Mouse (Mus musculus) liver, embryonic 16.5 days (tissue): ENCODE data around the gene Efcab2. TPM values are rescaled to one million over a fixed set of nuclear protein-coding genes. Genes with fewer than 3 reads are reported as not detected.
A peak's percentile ranks its signal among the peaks of the same experiment; 100 is the strongest.

Experiments
- ATAC-seq: fragments of 200-750 bp; cut with Nextera tagmentation; 2 replicates; pipeline ENCODE4 v1.8.0; 2017; ENCODE audit warnings: low read depth, mild to moderate bottlenecking, moderate number of reproducible peaks, moderate library complexity
- H3K27ac ChIP-seq: fragments of 300-500 bp; sonication (generic); 2 replicates; pipeline ENCODE4 v1.5.1; 2014; ENCODE audit warnings: mild to moderate bottlenecking, low read length
- H3K27me3 ChIP-seq: fragments of 300-500 bp; sonication (generic); 2 replicates; pipeline ENCODE4 v1.6.1; 2014; ENCODE audit warnings: low read depth, low read length, mixed read lengths; ENCODE audit not compliant: control insufficient read depth, insufficient read depth
- H3K36me3 ChIP-seq: fragments of 300-500 bp; sonication (generic); 2 replicates; pipeline ENCODE4 v1.6.1; 2014; ENCODE audit warnings: mild to moderate bottlenecking; ENCODE audit not compliant: control insufficient read depth, insufficient read depth
- H3K4me1 ChIP-seq: fragments of 300-500 bp; sonication (generic); 2 replicates; pipeline ENCODE4 v1.6.1; 2014; ENCODE audit warnings: low read depth, low read length, mixed read lengths; ENCODE audit not compliant: control insufficient read depth
- H3K4me2 ChIP-seq: fragments of 300-500 bp; sonication (generic); 2 replicates; pipeline ENCODE4 v1.6.1; 2014; ENCODE audit warnings: low read depth, low read length, mixed read lengths
- H3K4me3 ChIP-seq: fragments of 300-500 bp; sonication (generic); 2 replicates; pipeline ENCODE4 v1.5.1; 2014; ENCODE audit warnings: low read depth, mild to moderate bottlenecking, low read length
- H3K9ac ChIP-seq: fragments of 300-500 bp; sonication (generic); 2 replicates; pipeline ENCODE4 v1.6.1; 2014; ENCODE audit warnings: low read depth, low read length
- H3K9me3 ChIP-seq: fragments of 300-500 bp; sonication (generic); replicated peaks from 2 replicates; pipeline ENCODE4 v1.6.1; 2016; ENCODE audit warnings: low read length; ENCODE audit not compliant: control insufficient read depth
- WGBS: fragments of 180-500 bp; shearing (Covaris S2); extraction: QIAGEN DNeasy Blood & Tissue Kit; methylation state at CpG from one replicate; pipeline ENCODE4 v1.1.7; 2014; ENCODE audit not compliant: insufficient replicate concordance; 5-methylcytosine and 5-hydroxymethylcytosine counted together
- polyA plus RNA-seq: library from polyadenylated mRNA; unstranded; fragments of >200 nt; fragmentation: Nextera tagmentation; extraction: Ambion mirVana; gene quantifications from 2 replicates; pipeline ENCODE4 v1.2.1, GENCODE M21; 2015

Gene Efcab2
- polyA plus RNA-seq, 1 experiment from 2014 or later: 1.9 TPM

DNA sequence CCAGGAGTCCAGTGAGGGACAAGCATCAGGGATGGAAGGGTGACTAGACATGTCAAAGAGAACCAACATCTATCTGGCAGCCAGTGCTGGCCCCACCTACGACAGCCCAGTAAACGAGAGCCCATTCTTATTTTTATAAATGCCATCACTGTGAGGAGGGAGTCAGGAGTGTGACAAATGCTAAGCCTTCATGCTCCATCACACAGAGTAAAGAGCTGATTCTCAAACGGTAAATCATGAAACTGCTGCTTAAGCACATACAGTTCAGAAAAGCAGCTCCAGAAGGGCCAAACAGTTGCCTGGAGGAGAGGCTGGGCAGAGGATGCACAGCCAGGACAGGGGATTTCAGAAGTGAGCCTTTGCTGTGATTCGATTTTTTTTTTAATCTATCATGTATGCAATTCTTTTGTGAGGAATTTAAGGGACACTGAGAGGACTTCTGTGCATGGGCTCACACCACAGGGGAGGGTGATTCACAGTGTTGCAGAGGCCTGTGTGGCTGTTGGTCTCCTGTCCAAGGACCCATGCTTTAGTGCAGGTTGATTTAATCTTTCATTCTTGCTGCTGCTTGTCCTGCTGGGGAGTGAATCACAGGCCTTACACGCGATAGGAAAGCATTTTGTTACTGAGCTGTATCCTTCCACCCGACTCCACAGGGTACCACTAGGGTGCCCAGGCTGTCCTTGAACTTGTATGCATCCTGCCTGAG, 106.6 kb downstream of the Efcab2 start:
- 42% methylated on average over 7 of the region's 7 CpGs for WGBS

DNA sequence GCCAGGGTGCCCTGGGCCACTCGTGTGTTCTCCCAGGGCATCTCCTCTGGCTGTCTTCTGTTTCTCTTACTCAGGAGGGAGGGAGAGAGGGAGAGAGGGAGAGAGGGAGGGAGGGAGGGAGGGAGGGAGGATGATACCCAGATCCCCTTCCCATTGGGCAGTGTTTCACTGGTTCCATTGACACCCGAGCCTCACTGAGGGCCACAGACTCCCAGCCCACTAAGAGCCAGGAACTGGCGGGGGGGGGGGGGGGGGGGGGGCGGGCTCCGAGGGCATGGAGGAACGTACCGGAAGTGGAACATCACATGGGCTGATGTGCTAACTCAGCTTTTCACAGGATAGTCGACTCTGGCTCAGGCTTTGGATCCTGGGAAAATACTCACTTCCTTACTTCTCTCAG, 108.1 kb downstream of the Efcab2 start:
- no peak for ATAC-seq
- WGBS: 18% methylated on average over 4 of the region's 8 CpGs
- Histone ChIP-seq H3K4me2 (no peak overlapping the region), H3K4me3 (no peak overlapping the region), H3K27me3 (no peaks in the 10 kb centered on the region; the same call in 1 of the 2 replicates), H3K27ac (no peak overlapping the region), H3K4me1 (no peaks in the 10 kb centered on the region), H3K9ac (no peak overlapping the region), H3K36me3 (no peaks in the 10 kb centered on the region), H3K9me3 (no peaks in the 10 kb centered on the region)

More for the DNA sequence above, 106.6 kb downstream of the Efcab2 start:
- Histone ChIP-seq H3K36me3 (no peaks in the 10 kb centered on the region), H3K9ac (no peak overlapping the region), H3K9me3 (no peaks in the 10 kb centered on the region), H3K4me1 (no peaks in the 10 kb centered on the region), H3K27ac (no peak overlapping the region), H3K4me2 (no peak overlapping the region), H3K27me3 (no peaks in the 10 kb centered on the region; the same call in 1 of the 2 replicates), H3K4me3 (no peak overlapping the region)
- no peak for ATAC-seq

DNA sequence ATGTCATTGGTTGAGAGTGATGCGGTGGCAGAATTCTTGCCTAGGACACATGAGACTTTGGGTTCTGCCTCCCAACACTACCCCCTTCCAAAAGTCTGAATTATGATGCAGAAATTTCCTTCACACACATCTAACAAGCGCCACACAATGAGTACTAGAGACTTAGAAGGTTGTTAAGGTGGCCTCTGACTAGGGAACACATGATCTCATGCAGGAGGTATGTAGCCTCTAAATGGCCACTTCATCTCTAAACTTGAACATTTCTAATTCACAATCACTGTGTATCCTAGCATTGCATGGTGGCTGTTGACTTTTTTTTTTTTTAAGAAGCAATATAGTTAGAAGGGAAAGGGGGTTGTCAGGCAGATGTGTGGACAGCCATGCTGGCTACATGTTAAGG, 110.0 kb downstream of the Efcab2 start:
- no peak overlapping the region for H3K27ac ChIP-seq
- no peak overlapping the region for H3K4me2 ChIP-seq
- H3K9ac ChIP-seq: no peak overlapping the region
- ATAC-seq: no peak
- no peaks in the 10 kb centered on the region for H3K36me3 ChIP-seq
- no peaks in the 10 kb centered on the region for H3K9me3 ChIP-seq
- WGBS: 72% methylated on average over 2 of the region's 2 CpGs
- H3K4me3 ChIP-seq: no peak overlapping the region
- no peaks in the 10 kb centered on the region; the same call in 1 of the 2 replicates for H3K27me3 ChIP-seq
- no peaks in the 10 kb centered on the region for H3K4me1 ChIP-seq

DNA sequence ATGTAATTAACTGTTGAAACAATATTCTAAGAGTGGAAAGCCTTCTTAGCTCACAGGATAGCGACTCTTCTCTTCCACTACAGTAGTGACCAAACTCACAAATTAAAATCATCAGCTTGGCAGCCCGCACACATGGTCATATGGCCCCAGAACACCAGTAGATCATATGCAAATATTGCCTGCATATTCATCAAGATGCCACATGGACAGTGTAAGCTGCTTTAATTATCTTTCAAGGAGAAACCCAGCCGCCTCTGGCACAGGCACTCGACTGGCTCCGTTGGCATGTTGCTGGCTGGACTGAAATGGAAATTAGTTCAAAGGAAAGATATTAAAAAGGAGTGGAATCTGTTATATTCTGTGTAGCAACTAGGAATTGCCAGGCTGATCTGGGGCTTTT, 116.5 kb downstream of the Efcab2 start:
- Histone ChIP-seq H3K36me3 (no peaks in the 10 kb centered on the region), H3K4me3 (no peak overlapping the region), H3K27ac (no peak overlapping the region), H3K4me2 (no peak overlapping the region), H3K9me3 (no peaks in the 10 kb centered on the region), H3K4me1 (peaks cover 2% of the 10 kb centered on the region), H3K9ac (no peak overlapping the region), H3K27me3 (peaks cover 3% of the 10 kb centered on the region)
- 63% methylated on average over 5 of the region's 5 CpGs for WGBS
- no peak for ATAC-seq

DNA sequence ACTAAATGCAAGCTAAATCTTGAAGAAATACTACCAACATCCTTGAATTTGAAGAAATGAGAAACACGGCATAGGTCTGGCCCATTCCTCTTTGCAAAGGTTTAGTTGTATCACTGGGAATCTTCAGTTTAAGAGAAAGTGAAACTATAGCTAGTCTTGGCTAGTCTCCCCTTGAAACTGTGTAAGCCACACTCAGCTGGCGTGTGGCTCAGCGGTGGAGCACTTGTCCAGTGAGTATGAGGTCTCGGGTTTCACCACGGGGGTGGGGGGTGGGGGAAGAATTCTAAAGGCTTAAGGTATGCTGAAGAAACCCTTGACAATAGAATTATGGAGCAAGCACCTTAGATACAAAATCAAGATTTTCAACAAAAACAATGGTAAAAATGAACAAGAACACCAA, 117.3 kb downstream of the Efcab2 start:
- ATAC-seq: no peak
- Histone ChIP-seq H3K4me1 (peaks cover 6% of the 10 kb centered on the region), H3K9ac (no peak overlapping the region), H3K27ac (no peak overlapping the region), H3K36me3 (no peaks in the 10 kb centered on the region), H3K4me2 (no peak overlapping the region), H3K4me3 (no peak overlapping the region), H3K9me3 (no peaks in the 10 kb centered on the region), H3K27me3 (peaks cover 11% of the 10 kb centered on the region)
- WGBS: 50% methylated on average over 5 of the region's 5 CpGs

DNA sequence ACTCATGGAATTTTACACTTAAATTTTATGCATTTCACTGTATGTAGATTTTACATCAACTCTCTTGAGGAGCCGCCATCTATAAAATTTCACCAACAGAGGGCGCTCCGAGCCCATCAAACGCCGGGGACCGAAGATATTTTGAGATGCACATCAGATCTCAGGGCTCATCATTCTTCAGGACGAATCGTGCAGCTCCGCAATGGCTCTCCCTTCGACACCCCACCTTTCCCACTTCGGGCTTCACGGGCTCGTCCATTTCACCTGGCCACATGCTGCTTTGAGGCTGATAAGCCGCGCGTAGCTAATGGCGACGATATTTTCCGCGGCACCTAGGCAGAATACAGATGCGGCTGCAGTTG, 121.3 kb downstream of the Efcab2 start:
- Histone ChIP-seq H3K4me3 (peak overlapping the region; percentile 53), H3K9ac (no peak overlapping the region), H3K4me2 (peak overlapping the region; percentile 71), H3K27me3 (peaks cover 51% of the 10 kb centered on the region), H3K4me1 (peaks cover 10% of the 10 kb centered on the region), H3K27ac (no peak overlapping the region), H3K36me3 (no peaks in the 10 kb centered on the region), H3K9me3 (no peaks in the 10 kb centered on the region)
- ATAC-seq: no peak
- WGBS: 0% methylated on average over 21 of the region's 21 CpGs

DNA sequence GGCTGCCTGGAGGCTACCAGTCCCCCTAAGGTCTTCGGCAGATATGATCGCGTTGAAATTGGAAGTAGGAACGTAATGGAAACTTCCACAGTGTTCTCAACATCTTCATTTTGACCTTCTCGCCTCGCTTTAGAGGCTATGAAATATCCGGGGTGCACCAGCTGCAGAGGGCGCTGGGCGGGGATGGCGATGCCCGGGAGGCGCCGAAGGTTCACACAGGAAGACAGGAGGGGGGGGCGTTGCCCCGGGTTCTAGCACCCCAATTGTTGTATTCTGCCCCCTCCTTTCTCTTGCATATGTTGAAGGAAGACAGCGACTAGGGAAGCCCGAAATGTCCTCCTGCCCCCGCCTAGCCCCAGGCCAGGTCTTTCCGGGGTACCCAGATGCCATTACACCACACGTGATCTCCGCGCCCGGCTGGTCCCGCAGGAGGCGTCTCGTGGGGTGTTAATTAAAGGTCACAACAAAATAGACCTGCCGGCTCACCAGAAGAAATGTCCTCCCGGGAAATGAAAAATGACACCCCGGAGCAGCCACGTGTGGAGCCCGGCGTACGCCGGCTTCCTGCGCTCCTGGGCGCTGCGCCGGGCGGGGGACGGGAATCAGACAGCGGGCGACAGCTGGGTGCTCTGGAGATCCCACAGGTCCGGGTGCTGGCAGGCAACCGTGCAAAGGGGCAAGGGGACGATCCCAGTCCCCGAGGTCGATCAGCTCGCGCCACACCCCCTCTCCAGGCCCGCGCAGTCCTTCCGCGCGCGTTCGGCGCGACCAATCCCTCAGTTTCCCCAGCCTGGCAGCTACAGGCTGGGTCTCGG, 121.9 kb downstream of the Efcab2 start:
- Histone ChIP-seq H3K4me3 (peak overlapping the region; percentile 53), H3K27ac (no peak overlapping the region), H3K36me3 (no peaks in the 10 kb centered on the region), H3K4me2 (peak overlapping the region; percentile 71), H3K27me3 (peaks cover 56% of the 10 kb centered on the region), H3K9me3 (no peaks in the 10 kb centered on the region), H3K9ac (no peak overlapping the region), H3K4me1 (peaks cover 10% of the 10 kb centered on the region)
- 0% methylated on average over 59 of the region's 59 CpGs for WGBS
- ATAC-seq: no peak

DNA sequence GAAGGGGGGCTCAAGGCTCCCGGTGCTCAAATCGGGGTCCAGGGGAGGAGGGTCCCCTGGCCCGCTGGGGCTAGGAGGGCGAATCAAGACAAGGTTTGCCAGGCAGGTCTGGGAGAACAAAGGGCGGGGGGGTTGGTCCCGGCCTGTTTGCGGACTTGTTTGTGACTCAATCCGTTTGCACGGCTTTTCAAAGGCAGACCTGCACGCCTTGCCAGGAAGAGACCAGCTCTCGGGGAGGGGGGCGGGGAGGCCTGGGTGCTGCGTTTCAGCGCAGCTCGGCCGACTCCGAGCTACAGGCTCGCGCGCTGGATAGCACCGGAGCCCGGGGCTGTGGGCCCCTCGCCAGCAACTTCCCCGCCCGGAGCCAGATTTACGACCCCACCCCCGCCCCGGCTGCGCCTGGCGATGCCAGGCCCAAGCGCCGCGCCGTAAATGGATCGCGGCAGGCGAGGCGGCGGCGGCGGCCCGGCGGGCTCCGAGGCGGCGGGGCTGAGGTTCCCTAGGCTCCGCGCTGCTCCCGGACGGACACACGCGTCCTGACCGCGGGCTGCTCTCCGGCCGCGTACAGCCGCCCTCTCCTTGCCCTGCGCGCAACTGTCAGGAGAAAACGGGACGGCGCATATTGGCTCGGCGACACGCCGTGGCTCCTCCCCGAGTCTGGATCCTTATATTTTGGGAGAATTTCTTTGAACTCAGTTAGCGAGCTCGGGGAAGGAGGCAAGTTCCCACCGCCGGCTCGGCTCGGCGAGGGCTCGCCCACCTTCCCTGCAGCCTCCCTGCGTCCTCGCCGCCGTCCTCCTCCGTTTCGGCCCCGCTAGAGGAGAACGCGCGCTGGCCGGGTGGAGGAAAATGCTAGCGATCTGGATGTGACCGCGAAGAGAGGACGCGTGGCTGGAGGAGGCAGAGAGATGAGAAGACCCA, 122.8 kb downstream of the Efcab2 start, which contains the start of gene Kif26b:
Gene Kif26b, plus strand, starts transcription at position 695 of the 921 bp plus-strand sequence.
- Histone ChIP-seq H3K4me1 (peaks cover 10% of the 10 kb centered on the region), H3K4me2 (peak within 1 kb of the TSS; percentile 71), H3K27me3 (peaks cover 60% of the 10 kb centered on the region), H3K36me3 (no peaks in the 10 kb centered on the region), H3K4me3 (peak within 1 kb of the TSS; percentile 53), H3K27ac (no peak within 1 kb of the TSS), H3K9ac (no peak within 1 kb of the TSS), H3K9me3 (no peaks in the 10 kb centered on the region)
- 0 out of 2 replicates have a peak, but pooled peaks have one; percentile 30 for ATAC-seq
- WGBS: under 1% methylated on average over 90 of the region's 92 CpGs
